Mouse (Mus musculus) hindbrain, embryonic 11.5 days (tissue): ENCODE data around the gene Scgb1a1. TPM values are rescaled to one million over a fixed set of nuclear protein-coding genes. Genes with fewer than 3 reads are reported as not detected.

ENCODE experiments used
- ATAC-seq: fragments of 200-750 bp; cut with Nextera tagmentation; 2 replicates; pipeline ENCODE4 v1.8.0; 2017; ENCODE audit warnings: mild to moderate bottlenecking, moderate TSS enrichment, moderate library complexity; ENCODE audit not compliant: low FRiP score
- DNase-seq: peaks from one replicate; pipeline ENCODE4 v3.0.0-alpha.2; 2015; ENCODE audit warnings: low spot score
- H3K27ac ChIP-seq: fragments of 300-500 bp; sonication (generic); 2 replicates; pipeline ENCODE4 v1.5.1; 2014; ENCODE audit warnings: mild to moderate bottlenecking, low read depth, low read length
- H3K27me3 ChIP-seq: fragments of 300-500 bp; sonication (generic); 2 replicates; pipeline ENCODE4 v1.6.1; 2014; ENCODE audit warnings: mild to moderate bottlenecking, low read length, moderate library complexity, mixed read lengths; ENCODE audit not compliant: control insufficient read depth, insufficient read depth
- H3K36me3 ChIP-seq: fragments of 300-500 bp; sonication (generic); 2 replicates; pipeline ENCODE4 v1.6.1; 2014; ENCODE audit warnings: mild to moderate bottlenecking, low read length, moderate library complexity, mixed read lengths; ENCODE audit not compliant: control insufficient read depth, insufficient read depth
- H3K4me1 ChIP-seq: fragments of 300-500 bp; sonication (generic); replicated peaks from 2 replicates; pipeline ENCODE4 v1.6.1; 2014; ENCODE audit warnings: low read length, mixed read lengths; ENCODE audit not compliant: control insufficient read depth, insufficient read depth
- H3K4me2 ChIP-seq: fragments of 300-500 bp; sonication (generic); replicated peaks from 2 replicates; pipeline ENCODE4 v1.6.1; 2014; ENCODE audit warnings: mild to moderate bottlenecking, low read depth, low read length
- H3K4me3 ChIP-seq: fragments of 300-500 bp; sonication (generic); 2 replicates; pipeline ENCODE4 v1.5.1; 2014; ENCODE audit warnings: low read depth, low read length
- H3K9ac ChIP-seq: fragments of 300-500 bp; sonication (generic); 2 replicates; pipeline ENCODE4 v1.6.1; 2014; ENCODE audit warnings: low read depth, low read length
- H3K9me3 ChIP-seq: fragments of 300-500 bp; sonication (generic); 2 replicates; pipeline ENCODE4 v1.6.1; 2016; ENCODE audit warnings: low read length; ENCODE audit not compliant: control insufficient read depth
- WGBS: fragments of 180-500 bp; shearing (Covaris S2); extraction: QIAGEN DNeasy Blood & Tissue Kit; methylation state at CpG from one replicate; pipeline ENCODE4 v1.1.7; 2014; 5-methylcytosine and 5-hydroxymethylcytosine counted together
- polyA plus RNA-seq: library from polyadenylated mRNA; unstranded; fragments of >200 nt; fragmentation: Nextera tagmentation; extraction: Ambion mirVana; gene quantifications from 2 replicates; pipeline ENCODE4 v1.2.1, GENCODE M21; 2014

The Scgb1a1 gene
- polyA plus RNA-seq, 1 experiment from 2014 or later = not detected

DNA sequence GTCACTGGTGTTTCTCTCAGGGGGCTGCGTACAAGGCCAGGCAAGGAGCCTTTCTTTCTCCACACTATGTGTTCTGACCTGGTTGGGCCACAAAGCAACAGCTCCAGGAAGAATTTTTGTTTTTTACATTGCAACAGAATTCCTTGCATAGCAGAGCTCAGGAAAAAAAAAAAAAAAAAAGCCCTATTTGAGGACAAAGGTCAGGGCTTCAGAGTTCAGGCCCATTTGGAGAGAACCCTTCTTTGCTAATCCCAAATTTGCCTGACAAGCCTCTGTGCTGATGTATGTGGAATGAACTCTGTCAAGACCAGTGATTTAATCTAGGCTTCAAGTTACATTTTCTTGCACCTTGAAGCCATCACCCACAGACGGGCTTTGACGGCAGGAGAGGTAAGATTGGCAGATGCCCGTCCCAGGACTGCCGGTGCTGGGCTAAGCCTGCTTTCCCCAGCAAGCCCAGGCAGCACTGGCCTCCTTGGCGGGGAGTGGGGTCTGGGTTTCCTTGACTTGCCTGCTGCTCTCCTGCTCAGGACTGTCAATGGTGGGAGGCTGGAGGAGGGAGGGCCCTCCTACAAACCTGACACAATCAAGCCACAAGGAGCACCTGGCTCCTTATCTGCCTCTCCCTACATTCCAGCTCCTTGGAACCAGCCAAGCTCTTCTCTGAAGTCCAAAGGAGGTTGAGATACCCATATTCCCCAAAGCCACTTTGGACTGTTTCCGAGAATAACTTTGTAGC, 40.4 kb downstream of the Scgb1a1 start:
- Histone ChIP-seq H3K4me2 (no peak overlapping the region), H3K36me3 (no peaks in the 10 kb centered on the region), H3K4me3 (no peak overlapping the region), H3K27me3 (no peaks in the 10 kb centered on the region), H3K27ac (no peak overlapping the region), H3K4me1 (no peaks in the 10 kb centered on the region), H3K9me3 (no peaks in the 10 kb centered on the region), H3K9ac (no peak overlapping the region)
- DNase-seq (no peak), ATAC-seq (no peak)
- 76% methylated on average over 7 of the region's 7 CpGs for WGBS

DNA sequence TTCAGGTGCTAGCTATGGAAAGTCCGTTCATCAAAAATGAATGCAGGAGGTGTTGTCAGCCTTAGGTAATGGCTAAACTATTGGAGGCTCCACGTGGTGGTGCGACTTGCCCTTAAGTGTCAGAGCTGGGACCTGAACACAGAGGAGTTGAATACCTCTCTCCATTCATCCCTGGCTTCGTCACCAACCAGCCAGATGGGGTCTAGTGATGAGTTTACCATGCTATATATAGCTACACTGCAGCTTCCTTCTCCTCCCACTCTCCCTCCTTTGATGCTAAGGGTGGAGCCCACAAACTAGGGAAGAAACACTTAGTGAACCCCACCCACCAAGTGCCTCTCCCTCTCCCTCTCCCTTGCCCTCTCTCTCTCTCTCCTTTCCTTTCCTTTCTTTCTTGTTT, 43.5 kb downstream of the Scgb1a1 start:
- WGBS = 80% methylated on average over 4 of the region's 4 CpGs
- Histone ChIP-seq H3K9me3 (no peaks in the 10 kb centered on the region), H3K4me3 (no peak overlapping the region), H3K9ac (no peak overlapping the region), H3K27ac (no peak overlapping the region), H3K27me3 (no peaks in the 10 kb centered on the region), H3K4me1 (no peaks in the 10 kb centered on the region), H3K36me3 (no peaks in the 10 kb centered on the region), H3K4me2 (no peak overlapping the region)
- ATAC-seq = no peak
- DNase-seq = no peak

DNA sequence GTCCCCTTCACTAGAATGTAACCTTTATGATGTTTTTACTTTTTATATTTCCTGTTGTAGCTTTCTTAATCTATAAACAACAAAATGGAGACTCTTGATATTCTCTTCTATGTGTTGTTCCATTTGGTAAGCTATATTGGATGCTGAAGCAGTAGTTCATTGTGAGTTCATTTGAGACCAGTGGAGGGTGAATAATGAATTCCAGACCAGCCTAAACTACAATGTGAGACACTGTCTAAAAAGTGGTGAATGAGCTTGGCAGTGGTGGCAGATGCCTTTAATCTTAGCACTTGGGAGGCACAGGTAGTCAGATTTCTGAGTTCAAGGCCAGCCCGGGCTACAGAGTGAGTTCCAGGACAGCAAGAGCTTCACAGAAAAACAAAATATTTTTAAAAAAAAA, 44.6 kb downstream of the Scgb1a1 start:
- 80% methylated on average over 1 of the region's 1 CpGs for WGBS
- no peaks in the 10 kb centered on the region for H3K4me1 ChIP-seq
- H3K4me2 ChIP-seq = no peak overlapping the region
- H3K27me3 ChIP-seq = no peaks in the 10 kb centered on the region
- no peak overlapping the region for H3K9ac ChIP-seq
- H3K9me3 ChIP-seq = no peaks in the 10 kb centered on the region
- H3K36me3 ChIP-seq = no peaks in the 10 kb centered on the region
- ATAC-seq = no peak
- H3K4me3 ChIP-seq = no peak overlapping the region
- H3K27ac ChIP-seq = no peak overlapping the region
- no peak for DNase-seq

DNA sequence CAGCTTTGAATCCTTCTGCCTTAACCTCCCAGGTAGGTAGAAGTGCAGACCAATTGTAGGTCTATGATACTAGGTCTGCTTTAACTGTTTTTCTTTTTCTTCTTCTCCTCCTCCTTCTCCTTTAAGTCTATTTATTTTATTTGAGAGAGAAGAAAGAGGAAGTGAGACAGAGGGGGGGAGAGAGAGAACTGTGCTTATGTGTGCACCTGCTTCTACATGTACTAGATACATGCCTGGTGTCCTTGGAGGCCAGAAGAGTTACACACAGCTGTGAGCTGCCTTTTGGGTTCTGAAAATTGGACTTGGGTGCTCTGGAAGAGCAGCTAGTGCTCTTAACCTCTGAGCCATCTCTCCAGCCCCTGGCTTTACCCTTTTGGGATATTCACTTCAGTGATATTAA, 46.7 kb downstream of the Scgb1a1 start:
- no peaks in the 10 kb centered on the region for H3K36me3 ChIP-seq
- H3K9me3 ChIP-seq = no peaks in the 10 kb centered on the region
- H3K27ac ChIP-seq = no peak overlapping the region
- H3K27me3 ChIP-seq = no peaks in the 10 kb centered on the region
- ATAC-seq (no peak), DNase-seq (no peak)
- H3K4me1 ChIP-seq = no peaks in the 10 kb centered on the region
- no peak overlapping the region for H3K4me2 ChIP-seq
- no peak overlapping the region for H3K9ac ChIP-seq
- no peak overlapping the region for H3K4me3 ChIP-seq

DNA sequence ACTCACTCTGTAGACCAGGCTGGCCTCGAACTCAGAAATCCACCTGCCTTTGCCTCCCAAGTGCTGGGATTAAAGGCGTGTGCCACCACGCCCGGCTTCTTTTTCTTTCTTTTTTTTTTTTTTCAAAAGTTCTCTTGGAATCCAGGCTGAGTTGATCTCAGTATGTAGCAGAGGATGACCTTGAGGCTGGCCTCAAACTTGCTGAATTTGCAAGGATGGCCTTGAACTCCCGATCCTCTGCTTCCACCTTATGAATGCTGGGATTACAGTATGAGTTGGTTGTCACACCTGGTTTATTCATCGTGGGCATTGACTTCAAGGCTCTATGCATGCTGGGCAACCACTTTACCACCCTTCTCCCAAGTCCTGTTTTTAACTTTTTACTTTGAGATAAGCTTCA, 47.1 kb downstream of the Scgb1a1 start:
- ATAC-seq (no peak), DNase-seq (no peak)
- Histone ChIP-seq H3K27me3 (no peaks in the 10 kb centered on the region), H3K9ac (no peak overlapping the region), H3K27ac (no peak overlapping the region), H3K4me2 (no peak overlapping the region), H3K36me3 (no peaks in the 10 kb centered on the region), H3K4me3 (no peak overlapping the region), H3K9me3 (no peaks in the 10 kb centered on the region), H3K4me1 (no peaks in the 10 kb centered on the region)
- 98% methylated on average over 6 of the region's 6 CpGs for WGBS

DNA sequence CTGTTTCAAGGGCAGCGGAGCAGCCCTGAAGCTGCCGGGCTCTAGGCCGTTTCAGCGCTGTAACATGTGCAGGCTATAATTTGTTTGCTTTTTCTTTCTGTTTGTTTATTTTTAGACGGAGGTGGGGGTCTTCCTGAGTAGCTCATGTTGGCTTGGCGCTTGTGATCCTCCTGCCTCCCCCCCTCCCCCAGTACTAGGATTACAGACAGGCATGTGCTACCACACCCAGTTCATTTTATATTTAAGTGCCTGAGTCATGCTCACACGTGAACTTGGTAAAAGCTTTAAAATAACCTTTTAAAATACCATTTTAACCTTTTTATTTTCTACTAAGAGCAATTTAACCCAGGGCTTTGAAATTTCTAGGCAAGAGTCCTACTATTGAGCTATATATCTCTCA, 47.8 kb downstream of the Scgb1a1 start:
- Histone ChIP-seq H3K27me3 (no peaks in the 10 kb centered on the region), H3K9ac (no peak overlapping the region), H3K27ac (no peak overlapping the region), H3K36me3 (no peaks in the 10 kb centered on the region), H3K9me3 (no peaks in the 10 kb centered on the region), H3K4me1 (no peaks in the 10 kb centered on the region), H3K4me2 (no peak overlapping the region), H3K4me3 (no peak overlapping the region)
- WGBS = 65% methylated on average over 7 of the region's 7 CpGs
- no peak for ATAC-seq
- no peak for DNase-seq

DNA sequence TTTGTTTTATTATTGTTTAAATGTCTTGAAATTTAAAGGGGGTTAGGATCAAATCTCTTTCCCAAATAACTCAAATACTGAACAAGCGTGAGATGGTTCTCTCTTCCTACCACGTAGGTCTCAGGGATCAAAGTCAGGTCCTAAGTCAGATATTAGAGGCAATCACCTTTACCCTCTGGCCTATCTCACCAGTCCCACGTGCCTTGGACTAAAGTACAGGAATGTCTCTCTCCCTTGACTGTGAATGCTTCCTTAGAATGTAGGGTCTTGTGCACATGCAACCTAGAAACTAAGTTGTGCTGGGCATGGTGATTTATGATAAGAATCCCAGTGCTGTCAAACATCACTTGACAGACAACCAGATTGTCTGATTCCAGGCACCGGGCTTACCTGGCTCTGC, 48.5 kb downstream of the Scgb1a1 start:
- Histone ChIP-seq H3K27me3 (no peaks in the 10 kb centered on the region), H3K36me3 (no peaks in the 10 kb centered on the region), H3K27ac (no peak overlapping the region), H3K4me3 (no peak overlapping the region), H3K4me1 (no peaks in the 10 kb centered on the region), H3K9me3 (no peaks in the 10 kb centered on the region), H3K9ac (no peak overlapping the region), H3K4me2 (no peak overlapping the region)
- ATAC-seq (no peak), DNase-seq (no peak)
- 79% methylated on average over 4 of the region's 4 CpGs for WGBS

DNA sequence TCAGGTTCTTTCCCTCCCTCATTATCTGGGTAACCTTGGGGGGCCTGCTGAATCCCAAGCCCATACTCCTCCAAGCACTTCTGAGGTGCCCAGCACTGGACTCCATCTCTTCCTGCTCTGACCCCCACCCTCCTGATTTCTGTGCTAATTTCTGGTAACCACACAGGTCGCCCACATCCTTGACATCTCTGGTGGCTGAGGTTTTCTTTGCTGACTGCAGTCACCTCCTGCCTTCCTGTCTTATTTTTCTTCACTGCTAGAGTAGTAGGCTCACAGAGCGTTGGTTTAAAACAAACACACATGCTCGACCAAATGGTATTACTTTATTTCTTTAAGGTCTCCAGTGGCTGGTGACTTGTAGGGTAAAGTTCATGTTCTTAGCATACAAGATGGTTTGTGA, 49.6 kb downstream of the Scgb1a1 start:
- Histone ChIP-seq H3K4me3 (no peak overlapping the region), H3K27me3 (no peaks in the 10 kb centered on the region)
- WGBS = 54% methylated on average over 3 of the region's 3 CpGs

DNA sequence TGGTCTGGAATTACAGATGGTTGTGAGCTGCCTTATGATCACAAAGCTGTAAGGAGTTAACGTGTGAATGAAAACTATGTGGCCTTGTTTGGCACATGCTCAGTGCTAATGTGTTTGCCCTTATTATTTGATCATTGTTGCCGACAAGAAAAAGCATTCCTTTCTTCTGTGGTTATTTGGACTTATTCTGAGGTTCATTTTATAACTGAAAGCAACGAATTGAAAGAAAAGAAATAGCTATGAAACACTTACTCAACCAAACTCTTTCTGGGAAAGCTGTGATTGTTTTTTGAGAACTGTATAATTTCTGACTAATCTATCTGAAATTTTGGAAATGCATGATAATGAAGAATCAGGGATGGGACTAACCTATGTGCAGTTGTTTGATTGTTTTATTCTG, 52.7 kb downstream of the Scgb1a1 start:
- no peak for ATAC-seq
- H3K9me3 ChIP-seq = no peaks in the 10 kb centered on the region
- H3K36me3 ChIP-seq = no peaks in the 10 kb centered on the region
- no peak for DNase-seq
- 77% methylated on average over 3 of the region's 3 CpGs for WGBS
- no peak overlapping the region for H3K9ac ChIP-seq
- H3K4me3 ChIP-seq = no peak overlapping the region
- no peaks in the 10 kb centered on the region for H3K27me3 ChIP-seq
- H3K4me1 ChIP-seq = no peaks in the 10 kb centered on the region
- no peak overlapping the region for H3K4me2 ChIP-seq
- no peak overlapping the region for H3K27ac ChIP-seq

More for the DNA sequence above, 49.6 kb downstream of the Scgb1a1 start:
- Histone ChIP-seq H3K4me2 (no peak overlapping the region), H3K36me3 (no peaks in the 10 kb centered on the region), H3K9me3 (no peaks in the 10 kb centered on the region), H3K4me1 (no peaks in the 10 kb centered on the region), H3K9ac (no peak overlapping the region), H3K27ac (no peak overlapping the region)
- ATAC-seq = no peak
- no peak for DNase-seq
